Mouse (Mus musculus): ENCODE results near the gene Ilf3.

GRCm38 (mm10) chr9:21321513-21321835, 46.2 kb upstream of the Ilf3 start:
- TF ChIP-seq POLR2A (IDR thresholded peaks at IDR 0.05; ENCODE audit: borderline replicate concordance, insufficient read depth, low read length): no peak
- TF ChIP-seq CTCF (IDR thresholded peaks at IDR 0.05; ENCODE audit: borderline replicate concordance, insufficient read depth, low read depth, low read length): no peak
